Mouse (Mus musculus): ENCODE results near the gene Mtr.

- TF ChIP-seq CTCF (IDR thresholded peaks at IDR 0.05; ENCODE audit: low read depth) = no peak
- no peak for TF ChIP-seq EP300 (IDR thresholded peaks at IDR 0.05; ENCODE audit: low read depth)
Measured at GRCm38 (mm10) chr13:12175988-12176736, 81.8 kb downstream of the Mtr start.
